Mouse (Mus musculus) cerebellum, adult 11 months (tissue): ENCODE measurements around the gene Runx2.

Experiments used
- DNase-seq: peaks from one replicate; pipeline ENCODE4 v3.0.0; 2022

Runx2 gene

GRCm38 (mm10) chr17:44570899-44571298, 243.7 kb downstream of the Runx2 start:
- no peak for DNase-seq

- DNase-seq, result no peak
These were observed 245.5 kb downstream of the Runx2 start for GRCm38 (mm10) chr17:44569020-44569621.

GRCm38 (mm10) chr17:44566992-44567391, 247.6 kb downstream of the Runx2 start:
- no peak for DNase-seq

- DNase-seq, result no peak
These were observed 248.6 kb downstream of the Runx2 start for GRCm38 (mm10) chr17:44565884-44566515.

- DNase-seq, result no peak
These were observed 249.2 kb downstream of the Runx2 start for GRCm38 (mm10) chr17:44565311-44565831.

GRCm38 (mm10) chr17:44564611-44565198, 249.9 kb downstream of the Runx2 start:
- DNase-seq, result no peak

- DNase-seq, result no peak
These were observed 254.6 kb downstream of the Runx2 start for GRCm38 (mm10) chr17:44560016-44560415.

GRCm38 (mm10) chr17:44557199-44558111, 257.1 kb downstream of the Runx2 start:
- DNase-seq, result no peak

GRCm38 (mm10) chr17:44554941-44555340, 259.7 kb downstream of the Runx2 start:
- DNase-seq, result no peak

- DNase-seq, result no peak
These were observed 265.0 kb downstream of the Runx2 start for GRCm38 (mm10) chr17:44549551-44549950.

GRCm38 (mm10) chr17:44547922-44548321, 266.7 kb downstream of the Runx2 start:
- no peak for DNase-seq

GRCm38 (mm10) chr17:44546801-44547200, 267.8 kb downstream of the Runx2 start:
- DNase-seq, result no peak

- DNase-seq, result no peak
These were observed 269.3 kb downstream of the Runx2 start for GRCm38 (mm10) chr17:44545141-44545813.

- DNase-seq, result no peak
These were observed 271.9 kb downstream of the Runx2 start for GRCm38 (mm10) chr17:44542706-44543105.

- no peak for DNase-seq
These were observed 273.9 kb downstream of the Runx2 start for GRCm38 (mm10) chr17:44540699-44541098.

GRCm38 (mm10) chr17:44538921-44539320, 275.7 kb downstream of the Runx2 start:
- DNase-seq, result no peak

- DNase-seq, result peak; percentile 8
These were observed 284.6 kb downstream of the Runx2 start for GRCm38 (mm10) chr17:44530000-44530399.

GRCm38 (mm10) chr17:44528617-44529016, 286.0 kb downstream of the Runx2 start:
- DNase-seq, result no peak

GRCm38 (mm10) chr17:44524146-44524545, 290.5 kb downstream of the Runx2 start:
- DNase-seq, result no peak

- no peak for DNase-seq
These were observed 291.7 kb downstream of the Runx2 start for GRCm38 (mm10) chr17:44522906-44523305.

- DNase-seq, result no peak
These were observed 294.2 kb downstream of the Runx2 start for GRCm38 (mm10) chr17:44520122-44521075.
